Mouse (Mus musculus) gastrocnemius, adult 8-10 months (tissue): ENCODE results near the gene Col11a2. TPM values are rescaled to one million over a fixed set of nuclear protein-coding genes. Genes with fewer than 3 reads are reported as not detected.
"Not testable (repeated sequence)": the region's sequence is repeated elsewhere in the genome, so short reads cannot be mapped to it uniquely, and the experiment has no call there.

Experiments used
- DNase-seq, 2 experiments: peaks; one replicate each; pipeline ENCODE4 v3.0.0; 2022; ENCODE audit warnings: low spot score in 2 of 2
- total RNA-seq, 4 experiments: library from RNA; stranded (reverse); gene quantifications; 2 replicates each; pipeline ENCODE4 v1.2.4; 2022

The Col11a2 gene
- total RNA-seq, result 1 to 10 TPM; 2.5 to 4.8 (median 3.9) TPM

DNA sequence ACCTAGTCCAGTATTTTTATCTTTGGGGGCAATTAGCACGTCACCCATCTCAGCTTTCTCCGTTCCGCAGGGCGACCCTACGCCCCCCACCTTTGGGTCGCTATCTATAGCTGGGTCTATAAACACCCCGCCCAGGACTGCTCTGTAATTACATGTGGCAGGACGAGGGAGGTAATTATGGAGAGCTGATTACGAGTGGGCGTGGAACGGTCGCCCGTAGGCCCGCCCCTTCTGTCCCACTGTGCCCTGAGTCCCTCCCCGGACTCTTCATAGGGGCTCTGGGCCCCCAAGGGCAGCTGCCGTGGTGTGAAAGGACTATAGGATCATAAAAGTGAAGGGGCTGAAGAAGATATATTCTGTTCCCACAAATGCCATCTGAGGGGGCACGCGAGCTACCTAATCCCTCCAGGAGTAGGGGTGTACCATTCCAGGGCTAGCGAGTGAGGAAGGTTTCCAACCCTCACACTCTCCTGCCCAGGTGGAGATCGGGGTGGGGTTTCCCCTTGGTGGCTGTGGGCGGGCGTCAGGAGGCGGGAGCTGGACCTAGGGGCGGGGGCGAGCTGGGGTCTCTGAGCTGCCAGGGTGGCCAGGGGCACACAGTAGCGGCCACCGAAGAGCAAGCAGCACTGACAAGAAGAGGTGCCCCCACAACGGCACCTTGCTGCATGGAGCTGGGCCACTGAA lies at the start of gene Col11a2:
Gene Col11a2, plus strand, starts transcription at position 560 of the 684 bp plus-strand sequence.
- no peak for DNase-seq

DNA sequence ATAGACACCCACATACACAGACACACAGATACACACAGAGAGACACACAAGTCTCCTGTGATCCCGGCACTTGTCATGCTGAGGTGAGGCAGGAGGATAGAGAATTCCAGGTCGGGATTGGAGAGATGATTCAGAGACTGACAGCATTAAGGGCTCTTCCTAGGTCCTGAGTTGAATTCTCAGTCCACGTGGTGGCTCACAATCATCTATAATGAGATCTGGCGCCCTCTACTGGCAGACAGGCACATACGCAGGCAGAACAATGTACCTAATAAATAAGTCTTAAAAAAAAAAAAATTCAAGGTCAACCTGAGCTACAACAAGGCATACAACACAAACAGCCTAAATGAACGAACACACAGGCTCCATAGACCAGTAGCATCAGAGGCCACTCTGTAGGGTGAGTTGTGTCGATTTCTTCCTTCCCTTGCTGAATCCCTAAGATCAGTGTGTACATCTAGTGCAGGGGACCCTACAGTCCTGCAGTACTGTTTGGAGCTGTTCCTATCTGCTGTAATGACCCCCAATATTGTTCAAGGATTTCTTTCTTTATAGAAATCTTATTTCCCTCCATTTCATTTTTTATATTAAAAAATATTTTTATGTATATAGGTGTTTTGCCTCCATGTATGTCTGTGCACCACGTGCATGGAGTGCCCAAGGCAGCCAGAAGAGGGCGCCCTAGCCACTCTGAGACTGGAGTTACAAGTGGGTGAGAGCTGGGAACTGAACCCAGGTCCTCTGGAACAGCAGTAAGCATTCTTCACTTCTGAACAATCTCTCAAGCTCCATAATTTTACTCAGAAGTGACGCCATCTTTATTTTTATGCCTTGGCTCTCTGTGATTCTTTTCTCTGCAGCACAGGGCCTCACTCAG lies 47.2 kb upstream of the Col11a2 start:
- no peak for DNase-seq

- DNase-seq, result no peak
Measured at GRCm38 (mm10) chr17:33994959-33995358, 44.3 kb upstream of the Col11a2 start.

DNA sequence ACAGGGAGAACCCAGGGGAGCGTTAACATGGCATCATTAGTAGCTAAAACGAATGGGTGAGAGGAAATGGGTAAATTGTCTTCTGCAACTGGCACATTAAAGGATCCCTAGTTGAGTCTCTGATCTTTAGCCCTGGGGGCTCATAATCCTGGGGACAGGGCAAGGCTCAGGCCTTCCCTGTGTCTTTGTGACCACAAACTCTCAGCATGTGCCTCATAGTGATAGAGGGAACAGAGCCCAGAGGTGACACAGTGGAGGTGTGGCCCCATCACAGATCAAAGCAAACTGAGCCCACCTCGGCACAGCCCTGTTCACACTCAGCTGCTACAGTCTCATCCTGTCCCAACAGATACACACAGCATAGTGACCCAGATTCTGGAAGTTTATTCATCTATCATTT lies 43.6 kb upstream of the Col11a2 start:
- no peak for DNase-seq

GRCm38 (mm10) chr17:33997025-33997424 lies 42.2 kb upstream of the Col11a2 start:
- not testable (repeated sequence) for DNase-seq

DNA sequence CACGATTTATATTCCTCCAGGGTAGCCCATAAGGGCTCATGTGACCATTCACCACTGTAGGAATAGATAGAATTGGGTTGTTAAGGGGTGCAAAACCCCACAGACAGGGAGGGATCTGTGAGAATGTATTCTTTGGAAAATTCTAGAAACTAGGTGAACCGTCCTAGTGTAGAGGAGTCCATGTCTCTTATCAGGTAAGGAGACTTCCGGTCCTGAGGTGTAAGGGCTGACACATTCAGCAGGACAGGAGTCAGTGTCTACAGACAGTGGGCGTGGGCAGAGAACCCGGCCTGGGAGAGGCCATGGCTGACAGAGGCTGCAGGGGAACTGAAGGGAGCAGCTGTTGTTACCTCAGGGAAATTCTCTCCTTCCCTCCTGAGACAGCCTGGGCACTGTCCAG lies 40.5 kb upstream of the Col11a2 start:
- not testable (repeated sequence) for DNase-seq

DNA sequence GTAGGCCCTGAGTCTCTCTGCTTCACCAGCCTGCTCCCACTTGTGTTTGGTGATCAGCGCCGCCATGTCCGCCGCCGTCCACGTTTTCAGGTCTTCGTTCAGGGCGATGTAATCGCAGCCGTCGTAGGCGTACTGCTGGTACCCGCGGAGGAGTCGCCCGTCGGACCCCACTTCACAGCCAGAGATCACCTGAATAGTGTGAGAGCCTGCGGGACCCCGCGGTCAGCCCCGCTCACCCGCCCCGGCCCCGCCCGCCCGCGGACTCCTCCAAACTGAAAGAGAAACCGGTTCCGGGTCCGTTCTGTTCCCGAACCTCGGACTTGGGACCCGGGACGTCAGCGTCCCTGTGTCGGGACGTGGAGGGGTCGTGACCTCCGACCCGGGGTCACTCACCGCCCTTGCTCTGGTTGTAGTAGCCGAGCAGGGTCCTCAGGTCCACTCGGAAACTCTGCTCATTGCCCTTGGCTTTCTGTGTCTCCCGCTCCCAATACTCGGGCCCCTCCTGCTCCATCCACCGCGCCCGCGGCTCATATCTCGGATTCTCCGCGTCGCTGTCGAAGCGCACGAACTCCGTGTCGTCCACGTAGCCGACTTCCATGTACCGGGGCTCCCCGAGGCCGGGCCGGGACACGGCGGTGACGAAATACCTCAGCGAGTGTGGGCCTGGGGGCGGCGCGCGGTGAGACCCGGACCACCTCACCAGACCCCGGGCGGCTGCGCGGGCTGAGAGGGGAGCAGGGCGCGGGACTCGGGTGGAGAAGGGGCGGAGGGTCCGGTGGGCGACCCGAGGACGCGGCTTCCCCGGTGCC lies 39.7 kb upstream of the Col11a2 start:
- DNase-seq, result peak in 1 of 2 experiments; percentile 9

GRCm38 (mm10) chr17:34000150-34000537 lies 39.1 kb upstream of the Col11a2 start, which contains the start of gene H2-K1:
H2-K1 (minus strand) TSS chr17:34000347.
- peak; percentile 87 for DNase-seq

- not testable (repeated sequence) for DNase-seq
Measured at GRCm38 (mm10) chr17:34000796-34001195, 38.4 kb upstream of the Col11a2 start.

- no peak for DNase-seq
Measured at GRCm38 (mm10) chr17:34003426-34003825, 35.8 kb upstream of the Col11a2 start.

GRCm38 (mm10) chr17:34006570-34006969 lies 32.7 kb upstream of the Col11a2 start:
- DNase-seq, result no peak

GRCm38 (mm10) chr17:34010156-34010555 lies 29.1 kb upstream of the Col11a2 start:
- DNase-seq, result no peak

GRCm38 (mm10) chr17:34013436-34013835 lies 25.8 kb upstream of the Col11a2 start:
- DNase-seq, result no peak

DNA sequence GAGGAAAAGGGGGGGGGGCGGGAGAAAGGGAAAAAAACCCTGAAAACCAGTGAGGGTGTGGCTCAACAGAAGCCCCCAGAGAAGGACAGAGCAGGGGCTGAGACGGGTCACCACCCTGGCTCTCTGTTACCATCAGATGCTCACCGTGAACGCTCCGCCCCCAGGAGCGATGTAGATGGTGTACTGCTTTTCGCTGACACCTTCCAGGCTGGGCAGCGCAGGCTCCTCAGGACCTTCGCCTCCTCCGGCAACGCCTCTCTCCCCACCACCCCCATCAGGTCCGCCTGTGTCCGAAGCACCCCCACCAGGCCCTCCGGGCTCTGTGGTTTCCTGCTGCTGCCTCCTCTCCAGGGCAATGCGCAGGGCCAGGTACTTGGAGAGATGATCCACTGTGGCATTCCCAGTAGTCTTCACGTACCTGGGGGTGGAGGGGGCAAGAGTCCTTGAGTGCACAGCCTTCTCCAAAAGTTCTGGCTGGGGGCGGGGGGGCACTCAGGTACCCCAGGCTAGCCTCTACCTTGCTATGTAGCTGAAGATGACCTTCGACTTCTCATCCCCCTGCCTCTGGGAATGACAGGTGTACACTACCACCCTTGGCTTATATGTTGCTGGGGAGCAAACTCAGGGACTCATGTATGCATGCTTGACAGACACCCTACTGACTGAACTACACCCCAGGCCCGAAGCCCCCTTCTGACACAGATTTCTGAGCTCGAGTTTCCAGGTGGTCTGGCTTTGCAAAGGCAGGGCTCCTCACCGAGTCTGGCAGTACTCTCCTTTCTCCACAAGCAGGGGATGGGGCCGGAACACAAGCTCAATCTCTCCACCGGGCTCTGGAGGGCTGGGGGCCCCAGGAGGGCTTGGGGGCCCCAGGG lies 17.5 kb upstream of the Col11a2 start:
- DNase-seq, result no peak

- no peak for DNase-seq
Measured at GRCm38 (mm10) chr17:34022414-34022783, 16.8 kb upstream of the Col11a2 start.

DNA sequence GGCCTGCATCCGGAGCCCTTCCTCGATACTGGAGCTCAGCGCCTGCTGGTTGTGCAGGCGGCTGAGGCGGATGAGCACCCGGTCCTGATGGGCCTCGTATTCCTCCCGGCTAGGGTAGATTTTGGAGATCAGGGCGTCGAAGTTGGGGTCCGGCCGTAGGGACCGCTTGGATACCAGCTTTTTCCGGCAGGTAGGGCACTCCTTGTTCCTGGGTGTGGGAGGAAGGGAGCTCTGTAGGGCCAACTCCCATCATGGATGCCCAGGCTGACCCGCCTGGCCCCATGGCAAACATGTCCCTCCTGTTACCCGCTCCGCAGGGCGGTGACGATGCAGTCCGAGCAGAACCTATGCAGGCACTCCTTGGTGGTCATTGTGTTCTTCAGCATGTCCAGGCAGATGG lies 16.2 kb upstream of the Col11a2 start:
- DNase-seq, result no peak

DNA sequence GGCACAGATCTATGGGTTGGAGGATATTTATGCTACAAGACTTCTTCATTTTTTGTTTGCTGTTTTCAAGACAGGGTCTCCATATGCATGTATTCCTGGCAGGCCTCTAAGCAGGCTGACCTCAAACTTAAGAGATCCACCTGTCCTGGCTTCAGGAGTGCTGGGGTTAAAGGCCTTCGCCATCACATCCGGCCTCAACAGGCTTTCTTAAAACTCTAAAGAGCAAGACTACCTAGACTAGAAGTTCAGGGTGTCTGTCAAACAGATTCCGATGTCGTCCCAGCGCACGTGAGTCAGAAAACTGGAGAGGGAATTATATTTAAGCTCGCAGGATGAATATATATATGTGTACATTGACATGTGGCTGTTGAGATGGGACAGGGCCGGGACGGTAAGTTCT lies 15.6 kb upstream of the Col11a2 start:
- no peak for DNase-seq

DNA sequence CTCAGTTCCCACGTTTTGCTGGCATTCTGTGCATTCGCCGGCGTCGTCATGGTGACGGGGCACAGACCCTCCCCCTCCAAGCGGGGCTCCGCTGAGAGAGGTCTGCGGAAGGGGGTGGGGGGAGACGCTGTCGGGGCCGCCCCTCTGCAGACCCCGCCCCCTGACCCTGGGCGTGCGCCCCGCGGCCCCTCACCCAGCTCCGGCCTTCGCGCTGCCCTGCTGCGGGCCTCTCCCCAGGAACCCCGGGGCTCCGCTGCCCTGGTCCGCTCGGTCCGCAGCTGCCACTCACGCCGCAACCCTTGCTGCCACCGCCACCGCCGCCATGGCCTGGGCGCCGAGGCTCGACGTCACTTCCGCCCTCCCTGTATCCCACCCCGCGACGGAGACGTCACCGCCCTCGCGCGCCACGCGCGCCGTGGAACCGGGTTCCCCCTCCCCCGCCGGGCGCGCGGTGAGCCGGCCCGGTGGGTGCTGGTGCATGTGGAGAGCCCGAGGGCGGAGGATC lies 14.9 kb upstream of the Col11a2 start, which contains the start of gene Ring1:
Gene Ring1, minus strand, starts transcription at position 364 of the 505 bp plus-strand sequence.
- DNase-seq, result peak; percentile 70 to 74

- DNase-seq, result no peak
Measured at GRCm38 (mm10) chr17:34024861-34025755, 14.1 kb upstream of the Col11a2 start.
